Mouse (Mus musculus): ENCODE data around the gene Spsb3. TPM values are rescaled to one million over a fixed set of nuclear protein-coding genes. Genes with fewer than 3 reads are reported as not detected.

Spsb3 gene
- total RNA-seq, 1 experiment from 2014 or later, result 6.0 TPM

GRCm38 (mm10) chr17:24891321-24891720 is 4.9 kb downstream of the Spsb3 start:
- ATAC-seq (replicated peaks in 1 of 2; ENCODE audit: insufficient read depth in 1 of 2, low FRiP score in 2 of 2, low TSS enrichment in 1 of 2, low read depth in 1 of 2, poor library complexity in 2 of 2, severe bottlenecking in 2 of 2), result no peak

GRCm38 (mm10) chr17:24892785-24893184 is 6.3 kb downstream of the Spsb3 start:
- ATAC-seq (replicated peaks in 1 of 2; ENCODE audit: insufficient read depth in 1 of 2, low FRiP score in 2 of 2, low TSS enrichment in 1 of 2, low read depth in 1 of 2, poor library complexity in 2 of 2, severe bottlenecking in 2 of 2), result no peak

- no peak for ATAC-seq (replicated peaks in 1 of 2; ENCODE audit: insufficient read depth in 1 of 2, low FRiP score in 2 of 2, low TSS enrichment in 1 of 2, low read depth in 1 of 2, poor library complexity in 2 of 2, severe bottlenecking in 2 of 2)
Observed at GRCm38 (mm10) chr17:24893276-24893675, 6.8 kb downstream of the Spsb3 start.

GRCm38 (mm10) chr17:24894061-24894994 is 7.9 kb downstream of the Spsb3 start:
- ATAC-seq (replicated peaks in 1 of 2; ENCODE audit: insufficient read depth in 1 of 2, low FRiP score in 2 of 2, low TSS enrichment in 1 of 2, low read depth in 1 of 2, poor library complexity in 2 of 2, severe bottlenecking in 2 of 2), result no peak; a peak in 1 of 4 replicates

GRCm38 (mm10) chr17:24894995-24895547 is 8.6 kb downstream of the Spsb3 start, which contains the start of the genes Eme2 and Mrps34:
Gene Eme2 (minus strand): TSS chr17:24895087.
Gene Mrps34 (plus strand): TSS chr17:24895116.
- ATAC-seq (replicated peaks in 1 of 2; ENCODE audit: insufficient read depth in 1 of 2, low FRiP score in 2 of 2, low TSS enrichment in 1 of 2, low read depth in 1 of 2, poor library complexity in 2 of 2, severe bottlenecking in 2 of 2), result peak; percentile 25 to 44; a peak in 3 of 4 replicates

- ATAC-seq (replicated peaks in 1 of 2; ENCODE audit: insufficient read depth in 1 of 2, low FRiP score in 2 of 2, low TSS enrichment in 1 of 2, low read depth in 1 of 2, poor library complexity in 2 of 2, severe bottlenecking in 2 of 2), result peak in 1 of 2 experiments; percentile 2; a peak in 1 of 4 replicates
Observed at GRCm38 (mm10) chr17:24895571-24896240, 9.3 kb downstream of the Spsb3 start.

- peak; percentile 34 to 37; a peak in 3 of 4 replicates for ATAC-seq (replicated peaks in 1 of 2; ENCODE audit: insufficient read depth in 1 of 2, low FRiP score in 2 of 2, low TSS enrichment in 1 of 2, low read depth in 1 of 2, poor library complexity in 2 of 2, severe bottlenecking in 2 of 2)
Observed at GRCm38 (mm10) chr17:24896241-24896992, 10.0 kb downstream of the Spsb3 start, which contains the start of gene Nme3. Gene Nme3 (plus strand): TSS chr17:24896500.

GRCm38 (mm10) chr17:24896993-24897269 is 10.5 kb downstream of the Spsb3 start:
- no peak for ATAC-seq (replicated peaks in 1 of 2; ENCODE audit: insufficient read depth in 1 of 2, low FRiP score in 2 of 2, low TSS enrichment in 1 of 2, low read depth in 1 of 2, poor library complexity in 2 of 2, severe bottlenecking in 2 of 2)

GRCm38 (mm10) chr17:24897600-24897999 is 11.2 kb downstream of the Spsb3 start:
- no peak for ATAC-seq (replicated peaks in 1 of 2; ENCODE audit: insufficient read depth in 1 of 2, low FRiP score in 2 of 2, low TSS enrichment in 1 of 2, low read depth in 1 of 2, poor library complexity in 2 of 2, severe bottlenecking in 2 of 2)

- ATAC-seq (replicated peaks in 1 of 2; ENCODE audit: insufficient read depth in 1 of 2, low FRiP score in 2 of 2, low TSS enrichment in 1 of 2, low read depth in 1 of 2, poor library complexity in 2 of 2, severe bottlenecking in 2 of 2), result no peak
Observed at GRCm38 (mm10) chr17:24898041-24898854, 11.8 kb downstream of the Spsb3 start.

- no peak for ATAC-seq (replicated peaks in 1 of 2; ENCODE audit: insufficient read depth in 1 of 2, low FRiP score in 2 of 2, low TSS enrichment in 1 of 2, low read depth in 1 of 2, poor library complexity in 2 of 2, severe bottlenecking in 2 of 2)
Observed at GRCm38 (mm10) chr17:24899153-24899552, 12.7 kb downstream of the Spsb3 start.

GRCm38 (mm10) chr17:24900014-24900413 is 13.6 kb downstream of the Spsb3 start:
- no peak for ATAC-seq (replicated peaks in 1 of 2; ENCODE audit: insufficient read depth in 1 of 2, low FRiP score in 2 of 2, low TSS enrichment in 1 of 2, low read depth in 1 of 2, poor library complexity in 2 of 2, severe bottlenecking in 2 of 2)

GRCm38 (mm10) chr17:24902124-24902523 is 15.7 kb downstream of the Spsb3 start:
- ATAC-seq (replicated peaks in 1 of 2; ENCODE audit: insufficient read depth in 1 of 2, low FRiP score in 2 of 2, low TSS enrichment in 1 of 2, low read depth in 1 of 2, poor library complexity in 2 of 2, severe bottlenecking in 2 of 2), result no peak

GRCm38 (mm10) chr17:24902671-24903474 is 16.4 kb downstream of the Spsb3 start:
- peak; percentile 18 to 44; a peak in 1 of 4 replicates for ATAC-seq (replicated peaks in 1 of 2; ENCODE audit: insufficient read depth in 1 of 2, low FRiP score in 2 of 2, low TSS enrichment in 1 of 2, low read depth in 1 of 2, poor library complexity in 2 of 2, severe bottlenecking in 2 of 2)

GRCm38 (mm10) chr17:24903767-24904166 is 17.3 kb downstream of the Spsb3 start:
- ATAC-seq (replicated peaks in 1 of 2; ENCODE audit: insufficient read depth in 1 of 2, low FRiP score in 2 of 2, low TSS enrichment in 1 of 2, low read depth in 1 of 2, poor library complexity in 2 of 2, severe bottlenecking in 2 of 2), result no peak

GRCm38 (mm10) chr17:24907591-24907990 is 21.1 kb downstream of the Spsb3 start:
- ATAC-seq (replicated peaks in 1 of 2; ENCODE audit: insufficient read depth in 1 of 2, low FRiP score in 2 of 2, low TSS enrichment in 1 of 2, low read depth in 1 of 2, poor library complexity in 2 of 2, severe bottlenecking in 2 of 2), result no peak
